Mouse (Mus musculus) hindbrain, embryonic 12.5 days (tissue): ENCODE measurements around the gene M6pr. TPM values are rescaled to one million over a fixed set of nuclear protein-coding genes. Genes with fewer than 3 reads are reported as not detected.

Source experiments
- ATAC-seq: fragments of 200-750 bp; cut with Nextera tagmentation; 2 replicates; pipeline ENCODE4 v1.8.0; 2017; ENCODE audit warnings: moderate TSS enrichment; ENCODE audit not compliant: low FRiP score
- H3K27ac ChIP-seq: fragments of 300-500 bp; sonication (generic); 2 replicates; pipeline ENCODE4 v1.5.1; 2016; ENCODE audit warnings: mild to moderate bottlenecking
- H3K27me3 ChIP-seq: fragments of 300-500 bp; sonication (generic); 2 replicates; pipeline ENCODE4 v1.6.1; 2016; ENCODE audit warnings: mild to moderate bottlenecking
- H3K36me3 ChIP-seq: fragments of 300-500 bp; sonication (generic); 2 replicates; pipeline ENCODE4 v1.6.1; 2016; ENCODE audit warnings: mild to moderate bottlenecking
- H3K4me1 ChIP-seq: fragments of 300-500 bp; sonication (generic); 2 replicates; pipeline ENCODE4 v1.6.1; 2016
- H3K4me2 ChIP-seq: fragments of 300-500 bp; sonication (generic); replicated peaks from 2 replicates; pipeline ENCODE4 v1.6.1; 2016; ENCODE audit warnings: mild to moderate bottlenecking
- H3K4me3 ChIP-seq: fragments of 300-500 bp; sonication (generic); 2 replicates; pipeline ENCODE4 v1.5.1; 2016; ENCODE audit warnings: mild to moderate bottlenecking
- H3K9ac ChIP-seq: fragments of 300-500 bp; sonication (generic); 2 replicates; pipeline ENCODE4 v1.6.1; 2016; ENCODE audit warnings: mild to moderate bottlenecking, moderate library complexity
- H3K9me3 ChIP-seq: fragments of 300-500 bp; sonication (generic); replicated peaks from 2 replicates; pipeline ENCODE4 v1.6.1; 2016; ENCODE audit warnings: mild to moderate bottlenecking
- WGBS: fragments of 180-500 bp; shearing (Covaris S2); methylation state at CpG from one replicate; pipeline ENCODE4 v1.1.7; 2016; 5-methylcytosine and 5-hydroxymethylcytosine counted together
- polyA plus RNA-seq: library from polyadenylated mRNA; unstranded; fragments of >200 nt; fragmentation: Nextera tagmentation; extraction: Ambion mirVana; gene quantifications from 2 replicates; pipeline ENCODE4 v1.2.1, GENCODE M21; 2016

Gene M6pr
- polyA plus RNA-seq, 1 experiment from 2014 or later: 68.7 TPM

DNA sequence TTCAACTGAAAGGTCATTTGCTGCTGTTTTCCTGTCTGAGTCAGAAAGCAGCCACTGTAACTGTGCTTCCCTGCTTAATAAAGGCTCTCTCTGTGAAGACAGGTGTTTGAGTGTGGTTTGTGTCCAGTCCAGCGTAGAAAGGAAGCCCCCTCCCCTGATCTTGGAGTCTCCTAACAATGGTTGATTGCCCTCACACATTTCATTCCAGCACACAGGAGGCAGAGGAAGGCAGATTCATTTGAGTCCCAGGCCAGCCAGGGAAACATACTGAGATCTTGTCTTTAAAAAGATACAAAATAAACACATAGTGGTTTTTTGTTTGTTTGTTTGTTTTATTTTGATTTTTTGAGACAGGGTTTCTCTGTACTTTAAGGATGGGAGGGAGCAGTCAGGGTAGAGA lies 6.4 kb upstream of the M6pr start:
- Histone ChIP-seq H3K4me1 (0 out of 2 replicates have a peak, but pooled peaks cover 2% of the 10 kb centered on the region), H3K9me3 (no peaks in the 10 kb centered on the region), H3K27me3 (no peaks in the 10 kb centered on the region), H3K4me2 (no peak overlapping the region), H3K9ac (no peak overlapping the region), H3K4me3 (no peak overlapping the region), H3K36me3 (no peaks in the 10 kb centered on the region), H3K27ac (no peak overlapping the region)
- 67% methylated on average over 1 of the region's 1 CpGs for WGBS
- no peak for ATAC-seq

GRCm38 (mm10) chr6:122302661-122303060 lies 5.9 kb upstream of the M6pr start:
- no peak overlapping the region for H3K4me2 ChIP-seq
- no peak overlapping the region for H3K9ac ChIP-seq
- 86% methylated on average over 4 of the region's 4 CpGs for WGBS
- no peaks in the 10 kb centered on the region for H3K27me3 ChIP-seq
- H3K36me3 ChIP-seq: no peaks in the 10 kb centered on the region
- no peak overlapping the region for H3K4me3 ChIP-seq
- no peak overlapping the region for H3K27ac ChIP-seq
- ATAC-seq: no peak
- H3K9me3 ChIP-seq: no peaks in the 10 kb centered on the region
- 0 out of 2 replicates have a peak, but pooled peaks cover 2% of the 10 kb centered on the region for H3K4me1 ChIP-seq

- H3K27me3 ChIP-seq: no peaks in the 10 kb centered on the region
- no peak overlapping the region for H3K4me3 ChIP-seq
- 81% methylated on average over 9 of the region's 9 CpGs for WGBS
- ATAC-seq: no peak
- H3K9ac ChIP-seq: no peak overlapping the region
- H3K36me3 ChIP-seq: no peaks in the 10 kb centered on the region
- no peak overlapping the region for H3K4me2 ChIP-seq
- no peak overlapping the region for H3K27ac ChIP-seq
- no peaks in the 10 kb centered on the region for H3K9me3 ChIP-seq
- H3K4me1 ChIP-seq: 0 out of 2 replicates have a peak, but pooled peaks cover 3% of the 10 kb centered on the region
Measured at GRCm38 (mm10) chr6:122303526-122303925, 5.0 kb upstream of the M6pr start.

- no peak overlapping the region for H3K4me3 ChIP-seq
- H3K9me3 ChIP-seq: no peaks in the 10 kb centered on the region
- WGBS: 32% methylated on average over 6 of the region's 6 CpGs
- H3K36me3 ChIP-seq: no peaks in the 10 kb centered on the region
- no peak overlapping the region for H3K9ac ChIP-seq
- H3K27ac ChIP-seq: no peak overlapping the region
- H3K4me2 ChIP-seq: no peak overlapping the region
- no peaks in the 10 kb centered on the region for H3K27me3 ChIP-seq
- peaks cover 5% of the 10 kb centered on the region for H3K4me1 ChIP-seq
- no peak for ATAC-seq
Measured at GRCm38 (mm10) chr6:122304355-122304754, 4.2 kb upstream of the M6pr start.

DNA sequence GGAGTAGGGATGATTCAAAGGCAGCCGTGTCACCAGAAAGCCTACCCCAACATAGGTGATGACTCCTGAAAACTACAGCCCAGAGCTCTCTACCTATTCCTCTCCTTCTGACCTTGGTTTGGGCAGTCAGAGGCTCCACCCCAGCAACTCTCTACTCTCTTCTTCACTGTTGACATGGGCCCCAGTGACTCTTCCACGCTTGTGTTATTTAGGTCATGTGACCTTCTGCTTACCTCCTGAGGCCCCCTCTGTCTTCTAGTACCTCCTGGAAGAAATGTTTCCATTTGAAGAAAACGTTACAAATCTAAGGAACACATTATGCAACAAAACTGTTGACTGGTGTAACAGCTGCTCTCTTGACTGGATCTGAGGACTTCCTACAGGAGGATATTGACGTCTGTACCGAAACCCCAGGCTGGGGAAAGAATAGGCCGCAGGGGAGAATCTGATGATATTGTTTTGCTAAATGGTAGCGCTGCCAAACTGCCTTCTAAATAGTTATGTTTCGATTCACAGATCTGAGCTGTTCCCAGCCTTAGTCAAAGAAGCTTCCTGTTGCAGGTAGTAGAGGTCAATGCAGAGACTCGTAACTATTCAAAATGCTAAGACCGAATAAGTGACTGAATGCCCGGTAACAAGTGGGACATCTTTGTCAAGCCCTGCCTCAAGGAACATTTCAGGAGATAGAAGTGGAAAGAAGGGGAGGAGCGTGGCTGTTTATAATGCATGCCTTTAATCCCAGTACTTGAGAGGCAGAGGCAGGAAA lies 3.5 kb upstream of the M6pr start:
- 80% methylated on average over 12 of the region's 12 CpGs for WGBS
- no peak for ATAC-seq

GRCm38 (mm10) chr6:122306707-122307106 lies 1.8 kb upstream of the M6pr start:
- Histone ChIP-seq H3K27me3 (no peaks in the 10 kb centered on the region), H3K27ac (no peak overlapping the region), H3K9ac (no peak overlapping the region), H3K4me1 (peaks cover 23% of the 10 kb centered on the region), H3K4me3 (no peak overlapping the region), H3K9me3 (no peaks in the 10 kb centered on the region), H3K4me2 (no peak overlapping the region), H3K36me3 (0 out of 2 replicates have a peak, but pooled peaks cover under 1% of the 10 kb centered on the region)
- 87% methylated on average over 4 of the region's 4 CpGs for WGBS
- no peak for ATAC-seq

More for the DNA sequence above, 3.5 kb upstream of the M6pr start:
- Histone ChIP-seq H3K36me3 (no peaks in the 10 kb centered on the region), H3K9me3 (no peaks in the 10 kb centered on the region), H3K27me3 (no peaks in the 10 kb centered on the region), H3K27ac (no peak overlapping the region), H3K9ac (no peak overlapping the region), H3K4me3 (no peak overlapping the region), H3K4me2 (no peak overlapping the region), H3K4me1 (peaks cover 11% of the 10 kb centered on the region)

DNA sequence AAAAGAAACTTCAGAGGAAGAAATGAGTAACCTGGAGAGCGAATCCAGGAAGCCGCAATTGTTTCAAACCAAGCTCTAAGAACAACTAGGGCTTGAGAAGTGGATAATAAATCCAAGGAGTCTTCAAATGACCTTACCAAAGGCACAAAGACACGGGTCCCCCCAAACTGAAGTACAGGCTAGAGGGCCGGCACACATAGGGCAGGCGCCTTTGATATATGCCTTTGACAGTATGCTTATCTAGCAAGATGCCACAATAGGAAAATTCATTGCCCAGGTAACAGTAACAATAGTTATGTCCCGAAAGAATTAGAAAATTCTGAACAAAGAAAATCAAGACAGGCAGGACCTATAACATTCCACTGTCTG lies 400 bp upstream of the M6pr start:
- Histone ChIP-seq H3K9me3 (no peaks in the 10 kb centered on the region), H3K36me3 (peaks cover 7% of the 10 kb centered on the region), H3K9ac (no peak overlapping the region), H3K4me2 (no peak overlapping the region), H3K4me3 (peak overlapping the region; percentile 65; the same call in 1 of the 2 replicates), H3K27me3 (no peaks in the 10 kb centered on the region), H3K4me1 (peaks cover 23% of the 10 kb centered on the region), H3K27ac (no peak overlapping the region)
- WGBS: 69% methylated on average over 6 of the region's 6 CpGs
- ATAC-seq: peak; percentile 46

DNA sequence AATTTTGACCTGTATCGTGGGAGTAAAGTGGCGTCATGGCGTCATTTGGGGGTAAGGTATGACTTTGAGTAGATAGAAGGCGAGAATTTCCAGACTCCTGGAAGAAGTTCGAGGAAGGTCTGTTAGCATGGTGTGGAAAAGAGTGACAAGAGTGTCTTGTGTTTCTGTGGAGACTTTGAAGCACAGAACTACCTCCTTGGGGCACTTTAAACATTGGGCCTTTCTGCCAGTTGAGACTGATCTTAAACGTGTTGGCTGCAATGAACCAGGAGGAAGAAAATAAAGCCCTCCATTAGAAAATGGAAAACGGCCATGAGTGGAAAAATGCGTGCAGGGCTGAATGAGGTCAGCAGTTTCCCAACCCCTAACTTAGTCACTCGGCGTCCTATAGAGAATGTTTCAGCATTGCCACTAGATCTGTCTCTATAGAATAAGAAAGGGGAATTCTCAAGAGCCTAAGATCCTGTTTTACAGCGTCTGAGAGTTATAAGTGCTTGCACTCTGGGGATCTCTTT lies 983 bp downstream of the M6pr start:
- Histone ChIP-seq H3K9me3 (no peaks in the 10 kb centered on the region), H3K4me1 (peaks cover 23% of the 10 kb centered on the region), H3K27ac (no peak overlapping the region), H3K9ac (peak overlapping the region; percentile 75), H3K27me3 (no peaks in the 10 kb centered on the region), H3K36me3 (peaks cover 21% of the 10 kb centered on the region), H3K4me2 (peak overlapping the region; percentile 74), H3K4me3 (peak overlapping the region; percentile 65)
- ATAC-seq: no peak
- WGBS: 13% methylated on average over 11 of the region's 11 CpGs

GRCm38 (mm10) chr6:122310187-122310820 lies 1.8 kb downstream of the M6pr start:
- no peak overlapping the region for H3K27ac ChIP-seq
- H3K4me1 ChIP-seq: peaks cover 23% of the 10 kb centered on the region
- H3K9ac ChIP-seq: no peak overlapping the region; the same call in 1 of the 2 replicates
- WGBS: 77% methylated on average over 5 of the region's 5 CpGs
- H3K27me3 ChIP-seq: no peaks in the 10 kb centered on the region
- no peaks in the 10 kb centered on the region for H3K9me3 ChIP-seq
- peaks cover 29% of the 10 kb centered on the region for H3K36me3 ChIP-seq
- H3K4me3 ChIP-seq: 0 out of 2 replicates have a peak overlapping the region, but pooled peaks have one; percentile 65
- peak overlapping the region; percentile 74 for H3K4me2 ChIP-seq
- ATAC-seq: no peak

- Histone ChIP-seq H3K36me3 (peaks cover 97% of the 10 kb centered on the region), H3K4me1 (no peaks in the 10 kb centered on the region), H3K9ac (no peak overlapping the region), H3K9me3 (no peaks in the 10 kb centered on the region), H3K27ac (no peak overlapping the region), H3K4me3 (no peak overlapping the region), H3K4me2 (no peak overlapping the region), H3K27me3 (no peaks in the 10 kb centered on the region)
- WGBS: 100% methylated on average over 1 of the region's 1 CpGs
- no peak for ATAC-seq
Measured at GRCm38 (mm10) chr6:122318726-122319125, 10.2 kb downstream of the M6pr start.

DNA sequence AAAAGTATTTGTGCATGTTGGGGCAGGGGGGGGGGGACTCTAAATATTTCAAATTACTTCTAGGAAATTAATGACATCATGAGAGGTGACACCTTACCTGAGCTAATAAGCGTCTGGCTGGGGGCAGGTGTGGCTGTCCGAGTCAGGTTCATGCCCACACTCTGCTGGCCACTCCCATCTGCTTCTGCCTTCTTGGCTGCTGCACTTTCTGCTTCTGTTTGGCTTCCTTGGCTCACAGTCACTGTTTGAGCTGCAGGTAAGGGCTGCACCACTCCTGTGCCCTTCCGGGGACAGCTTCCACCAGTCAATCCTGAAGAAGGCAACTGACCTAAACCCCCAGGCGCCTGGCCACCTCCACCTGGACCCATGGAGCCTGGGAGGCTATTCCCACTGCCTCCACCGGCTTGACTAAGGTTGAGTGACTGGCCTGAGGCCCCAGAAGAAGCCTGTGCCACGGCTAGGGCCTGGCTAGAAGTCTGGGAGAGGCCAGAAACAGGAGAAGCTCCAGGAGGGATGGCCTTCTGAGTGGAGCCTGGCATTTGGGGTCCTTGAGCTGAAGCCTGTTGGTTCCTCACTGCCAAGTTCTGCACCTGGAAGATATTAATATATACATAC lies 16.9 kb downstream of the M6pr start:
- H3K4me3 ChIP-seq: no peak overlapping the region
- ATAC-seq: no peak
- H3K27me3 ChIP-seq: no peaks in the 10 kb centered on the region
- no peak overlapping the region for H3K27ac ChIP-seq
- H3K4me1 ChIP-seq: no peaks in the 10 kb centered on the region
- no peak overlapping the region for H3K9ac ChIP-seq
- H3K4me2 ChIP-seq: no peak overlapping the region
- 86% methylated on average over 6 of the region's 6 CpGs for WGBS
- H3K36me3 ChIP-seq: peaks cover 66% of the 10 kb centered on the region
- H3K9me3 ChIP-seq: no peaks in the 10 kb centered on the region

- Histone ChIP-seq H3K4me2 (no peak overlapping the region), H3K4me3 (no peak overlapping the region), H3K9ac (no peak overlapping the region), H3K27ac (no peak overlapping the region), H3K36me3 (peaks cover 67% of the 10 kb centered on the region), H3K4me1 (peaks cover 8% of the 10 kb centered on the region), H3K27me3 (no peaks in the 10 kb centered on the region), H3K9me3 (no peaks in the 10 kb centered on the region)
- ATAC-seq: no peak
- WGBS: 91% methylated on average over 13 of the region's 13 CpGs
Measured at GRCm38 (mm10) chr6:122333081-122333612, 24.6 kb downstream of the M6pr start.
